Mouse (Mus musculus): ENCODE data around the gene 4930469K13Rik. TPM values are rescaled to one million over a fixed set of nuclear protein-coding genes. Genes with fewer than 3 reads are reported as not detected.
"Not testable (repeated sequence)": the region's sequence is repeated elsewhere in the genome, so short reads cannot be mapped to it uniquely, and the experiment has no call there.

Gene 4930469K13Rik
- not detected in 2 replicates for total RNA-seq (2015; ENCODE audit: low replicate concordance)
- total RNA-seq (2017; ENCODE audit: low replicate concordance): not detected in 2 replicates

DNA sequence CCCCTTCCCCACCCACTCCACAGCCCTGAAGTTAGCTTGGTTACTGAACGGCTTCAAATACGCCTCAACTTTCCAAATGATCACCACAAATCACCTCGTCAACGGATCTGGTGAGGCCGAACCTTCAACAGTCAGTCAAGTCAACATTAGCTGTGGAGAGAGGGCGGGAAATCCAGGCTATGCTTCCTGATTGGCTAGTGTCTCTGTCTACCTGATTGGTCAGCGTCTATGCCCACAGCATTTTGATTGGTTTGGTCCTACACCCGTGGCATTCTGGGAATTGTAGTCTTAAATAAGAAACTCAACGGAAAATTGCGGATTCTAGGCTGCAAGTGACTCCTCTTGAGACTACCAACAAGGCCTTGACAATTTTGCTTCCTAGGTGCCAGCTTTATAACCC, at the start of gene 4930469K13Rik:
Gene 4930469K13Rik, minus strand, starts transcription at position 133 of the 400 bp plus-strand sequence.
- no peak for ATAC-seq (replicated peaks; ENCODE audit: low FRiP score, poor library complexity, severe bottlenecking)

DNA sequence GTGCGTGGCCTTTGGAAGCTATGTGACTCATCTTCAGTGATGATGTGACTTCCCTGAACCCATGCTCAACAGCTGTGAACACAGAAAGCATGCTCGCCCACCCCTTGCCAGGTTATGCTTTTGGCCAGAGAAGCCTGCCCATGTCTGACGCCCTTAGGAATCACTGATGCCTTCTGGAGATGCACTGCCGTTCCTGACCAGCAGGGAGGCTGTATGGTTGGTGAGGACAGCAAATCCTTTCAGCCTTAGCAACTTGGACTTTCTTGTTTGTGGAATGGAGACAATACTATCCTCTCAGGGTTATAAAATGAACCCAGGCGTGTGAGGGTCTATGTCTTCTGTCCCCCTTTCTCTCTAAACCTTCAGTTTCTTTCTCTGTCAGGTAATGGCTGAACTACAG, 48.6 kb upstream of the 4930469K13Rik start:
- ATAC-seq (replicated peaks; ENCODE audit: low FRiP score, poor library complexity, severe bottlenecking): no peak

DNA sequence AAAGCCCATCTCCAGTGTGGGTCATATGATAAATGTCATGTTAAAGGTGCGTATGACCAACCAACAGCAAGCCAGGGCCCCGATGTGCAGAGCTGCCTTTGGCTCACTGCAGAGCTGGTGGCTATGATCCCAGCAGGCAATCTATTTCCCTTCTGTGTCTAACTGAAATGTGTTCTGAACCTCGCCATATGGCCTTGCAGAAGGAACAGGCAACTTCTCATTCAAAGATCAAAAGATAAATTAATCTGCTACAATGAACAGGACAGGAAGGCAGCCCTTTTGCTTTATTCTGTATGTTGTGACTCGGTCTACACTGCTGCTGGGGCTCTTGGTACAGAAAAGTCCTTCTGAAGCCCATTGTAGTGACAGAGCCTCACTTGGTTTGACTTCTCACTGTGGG, 46.1 kb upstream of the 4930469K13Rik start:
- no peak for ATAC-seq (replicated peaks; ENCODE audit: low FRiP score, poor library complexity, severe bottlenecking)

DNA sequence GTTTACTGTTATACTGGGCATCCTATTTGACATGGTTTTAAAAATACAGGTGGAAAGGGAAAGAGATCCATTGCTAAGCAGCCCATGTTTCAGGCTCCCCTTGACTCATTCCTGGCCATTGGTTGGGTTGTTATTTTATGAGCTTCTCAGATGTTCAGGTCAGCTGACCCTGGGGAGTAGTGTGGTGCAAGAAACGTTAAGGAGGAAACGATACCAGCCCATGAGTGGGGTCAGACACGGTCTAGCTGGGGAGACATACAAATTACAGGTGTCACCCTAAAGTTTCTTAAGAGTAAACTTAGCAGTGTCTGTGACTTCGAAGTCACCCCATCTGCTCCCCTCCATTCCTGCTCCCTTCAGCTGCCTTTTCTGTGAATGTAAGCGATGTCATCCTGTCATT, 45.6 kb upstream of the 4930469K13Rik start:
- ATAC-seq (replicated peaks; ENCODE audit: low FRiP score, poor library complexity, severe bottlenecking): no peak

DNA sequence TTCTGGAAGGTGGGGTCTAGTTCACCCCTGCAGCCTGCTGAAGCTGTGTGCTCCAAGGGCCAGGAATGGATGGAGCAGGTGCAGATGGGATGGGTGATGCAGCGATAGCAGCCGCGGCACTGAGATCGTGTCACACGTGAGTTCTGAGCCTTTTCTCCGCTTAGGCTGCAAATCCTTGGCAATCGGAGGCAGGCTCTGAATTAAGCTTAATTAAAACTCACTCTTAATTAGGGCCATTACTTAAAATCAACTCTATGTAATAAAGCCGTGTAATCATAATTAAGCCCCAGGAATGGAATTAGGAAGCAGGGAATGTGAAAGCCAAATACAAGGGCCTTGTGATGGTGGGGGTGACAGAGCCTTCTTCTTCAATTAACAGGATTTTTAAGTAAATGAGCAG, 40.9 kb upstream of the 4930469K13Rik start:
- no peak for ATAC-seq (replicated peaks; ENCODE audit: low FRiP score, poor library complexity, severe bottlenecking)

DNA sequence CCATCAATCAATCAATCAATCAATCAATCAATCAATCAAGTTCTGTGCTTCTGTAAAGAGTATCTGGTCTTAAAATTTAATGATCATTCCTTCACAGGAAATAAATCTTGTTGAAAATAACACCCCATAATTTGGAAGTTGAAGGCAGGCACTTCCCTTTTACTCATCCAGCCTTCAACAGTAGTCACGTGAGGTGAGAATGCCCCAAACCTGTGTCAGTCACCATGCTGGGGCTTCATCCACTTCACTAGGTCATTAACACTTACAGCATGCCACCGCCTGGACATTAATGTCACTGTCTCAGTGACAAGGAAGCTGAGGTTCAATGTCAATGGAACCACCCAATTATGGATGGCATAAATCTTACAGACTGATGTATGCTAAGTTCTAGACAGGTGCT, 30.1 kb upstream of the 4930469K13Rik start:
- no peak for ATAC-seq (replicated peaks; ENCODE audit: low FRiP score, poor library complexity, severe bottlenecking)

DNA sequence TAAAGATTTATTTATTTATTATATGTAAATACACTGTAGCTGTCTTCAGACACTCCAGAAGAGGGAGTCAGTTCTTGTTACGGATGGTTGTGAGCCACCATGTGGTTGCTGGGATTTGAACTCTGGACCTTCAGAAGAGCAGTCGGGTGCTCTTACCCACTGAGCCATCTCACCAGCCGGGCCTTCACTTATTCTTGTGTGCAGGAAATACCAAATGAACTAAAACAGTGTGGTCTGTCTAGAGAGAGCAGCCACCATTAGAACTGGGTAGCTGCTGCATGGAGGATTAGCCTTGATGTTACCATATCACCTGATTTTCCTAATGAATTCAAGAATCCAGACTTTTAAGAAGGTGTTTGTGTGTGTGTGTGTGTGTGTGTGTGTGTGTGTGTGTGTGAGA, 27.4 kb upstream of the 4930469K13Rik start:
- ATAC-seq (replicated peaks; ENCODE audit: low FRiP score, poor library complexity, severe bottlenecking): not testable (repeated sequence)

DNA sequence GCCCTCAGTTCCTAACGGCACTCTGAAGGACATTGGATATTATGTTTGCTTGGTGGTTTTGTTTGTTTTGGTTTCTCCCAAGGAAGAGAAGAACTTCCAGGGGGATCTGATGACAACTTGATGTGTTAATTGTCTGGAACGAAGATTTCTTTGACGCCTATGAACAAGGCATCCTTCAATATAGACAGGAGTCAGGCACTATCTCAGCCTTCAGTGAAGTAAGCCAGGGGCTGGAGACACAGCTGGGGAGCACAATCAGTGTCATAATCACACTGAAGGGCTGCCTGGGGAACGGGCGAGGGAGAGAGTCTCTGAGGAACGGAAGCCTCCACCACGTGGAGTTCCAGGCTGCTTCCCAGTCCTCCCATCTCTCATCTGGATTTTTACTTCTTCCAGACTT, 26.5 kb upstream of the 4930469K13Rik start:
- no peak for ATAC-seq (replicated peaks; ENCODE audit: low FRiP score, poor library complexity, severe bottlenecking)

DNA sequence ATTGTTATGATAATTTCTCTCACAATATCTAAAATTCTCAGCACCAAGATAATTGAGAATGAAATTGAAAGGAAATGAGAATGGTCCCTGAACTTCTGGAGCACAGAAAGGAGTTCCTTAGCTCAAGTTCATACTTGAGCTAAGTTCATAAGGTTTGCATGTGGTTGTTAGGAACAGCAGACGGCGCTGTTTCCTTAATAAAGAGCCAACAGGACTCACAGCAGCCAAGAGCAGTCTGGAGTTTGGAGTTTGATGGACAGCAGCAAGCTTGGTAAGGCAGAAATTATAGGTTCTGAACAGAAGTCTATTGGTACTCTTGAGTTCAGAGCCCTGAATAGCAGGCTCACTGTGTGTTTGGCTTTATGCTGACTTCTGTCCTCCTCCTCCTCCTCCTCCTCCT, 24.8 kb upstream of the 4930469K13Rik start:
- ATAC-seq (replicated peaks; ENCODE audit: low FRiP score, poor library complexity, severe bottlenecking): no peak

DNA sequence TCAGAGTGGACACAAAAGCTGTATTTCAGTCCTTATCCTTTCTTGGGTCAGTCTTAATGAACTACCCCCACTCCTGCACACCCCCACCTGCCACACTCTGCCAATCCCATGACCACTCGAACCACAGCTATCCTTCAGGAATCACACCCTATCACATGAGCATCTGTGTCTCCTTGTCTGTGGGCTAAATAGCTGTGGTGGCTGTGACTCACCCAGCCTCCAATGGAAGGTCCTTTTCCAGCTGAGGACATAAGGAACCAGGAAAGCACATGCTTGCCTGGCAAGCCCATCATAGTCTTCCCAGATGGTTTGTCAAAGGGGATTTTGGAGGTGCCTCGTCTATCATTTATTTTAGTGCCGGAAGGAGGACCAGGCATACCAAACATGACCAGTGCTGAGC, 20.0 kb upstream of the 4930469K13Rik start:
- ATAC-seq (replicated peaks; ENCODE audit: low FRiP score, poor library complexity, severe bottlenecking): no peak

DNA sequence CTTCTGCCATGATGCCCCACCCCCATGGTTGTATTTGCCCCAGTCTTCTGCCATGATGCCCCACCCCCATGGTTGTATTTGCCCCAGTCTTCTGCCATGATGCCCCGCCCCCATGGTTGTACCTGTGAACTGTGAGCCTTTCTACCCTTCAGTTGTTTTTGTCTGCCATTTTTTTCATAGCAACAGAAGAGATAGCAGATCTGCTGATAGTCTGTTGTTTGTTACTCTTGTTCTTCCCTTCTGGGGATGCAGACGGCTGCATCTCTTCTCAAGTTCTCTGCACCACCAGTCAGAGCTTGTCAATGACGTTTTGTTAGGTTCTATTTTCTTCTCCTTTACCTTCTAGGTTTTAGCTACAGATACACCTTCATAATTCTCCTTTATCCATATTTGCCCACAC, 19.2 kb upstream of the 4930469K13Rik start:
- ATAC-seq (replicated peaks; ENCODE audit: low FRiP score, poor library complexity, severe bottlenecking): no peak

DNA sequence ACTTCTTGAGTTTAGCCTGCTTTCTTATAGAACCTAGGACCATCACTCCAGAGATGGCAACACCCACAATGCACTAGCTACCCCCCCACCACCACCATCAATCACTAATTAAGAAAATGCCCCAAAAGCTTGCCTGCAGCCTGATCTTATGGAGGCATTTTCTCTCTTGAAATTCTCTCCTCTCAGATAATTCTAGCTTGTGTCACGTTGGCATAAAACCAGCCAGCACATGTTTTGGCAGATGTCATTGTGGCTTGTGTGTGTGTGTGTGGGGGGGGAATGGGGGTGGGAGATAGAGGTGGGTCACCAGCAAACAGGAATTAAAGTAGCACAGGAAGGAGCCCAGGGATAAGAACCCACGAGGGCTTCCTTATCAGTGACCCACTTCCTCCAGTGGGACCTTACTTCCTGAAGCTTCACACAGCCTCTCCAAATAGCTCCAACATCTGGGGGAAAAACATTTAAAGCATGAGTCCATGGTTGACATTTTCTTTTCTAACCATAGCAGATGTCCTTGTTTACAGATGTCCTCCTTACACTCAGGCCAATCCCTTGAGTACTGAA, 18.3 kb upstream of the 4930469K13Rik start:
- ATAC-seq (replicated peaks; ENCODE audit: low FRiP score, poor library complexity, severe bottlenecking): no peak

DNA sequence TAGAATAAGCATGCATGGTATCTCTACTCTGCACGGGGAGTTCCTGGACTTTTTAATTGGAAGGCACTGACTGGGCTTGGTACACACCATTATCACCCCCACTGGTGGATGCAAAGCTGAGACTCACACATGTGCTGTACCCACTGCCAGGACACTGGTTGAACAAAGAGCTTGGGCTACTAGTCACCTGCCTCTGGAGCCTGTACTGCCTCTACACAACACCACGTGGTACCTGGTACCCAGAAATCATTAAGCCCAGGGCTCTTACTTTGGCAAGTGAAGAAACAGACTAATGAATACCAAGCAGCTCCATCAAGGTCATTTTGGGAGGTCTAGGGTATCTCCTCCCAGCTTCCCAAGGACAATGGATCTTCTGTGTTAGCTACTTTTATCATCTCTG, 15.4 kb upstream of the 4930469K13Rik start:
- no peak for ATAC-seq (replicated peaks; ENCODE audit: low FRiP score, poor library complexity, severe bottlenecking)

DNA sequence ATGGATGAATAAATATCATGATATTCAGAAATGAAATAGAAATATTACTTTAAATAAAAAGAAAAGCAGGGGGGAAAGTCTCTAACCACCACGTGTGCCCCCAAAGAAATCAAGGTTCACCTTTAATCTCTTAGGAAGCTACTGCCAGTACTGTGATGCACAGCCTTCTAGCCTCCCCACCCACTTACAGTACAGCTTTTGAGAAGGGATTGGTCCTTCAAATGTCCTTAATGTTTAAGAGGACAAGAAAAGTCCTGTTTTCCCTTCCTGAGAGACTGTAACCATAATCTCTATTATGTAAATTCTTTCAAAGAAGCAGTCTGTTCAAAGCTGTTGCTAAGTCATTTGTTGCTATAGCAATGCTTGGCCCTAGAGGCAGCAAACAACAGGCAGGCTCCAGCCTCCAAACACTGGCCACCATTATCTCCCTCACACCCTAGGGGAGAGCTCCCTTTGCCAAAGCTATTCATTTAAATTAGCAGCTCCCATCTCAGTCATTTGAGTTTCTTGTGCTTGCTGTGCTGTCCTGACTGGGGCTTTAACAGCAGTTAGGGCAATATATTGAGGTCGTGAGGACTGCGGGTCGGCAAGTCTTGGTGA, 14.5 kb upstream of the 4930469K13Rik start:
- no peak for ATAC-seq (replicated peaks; ENCODE audit: low FRiP score, poor library complexity, severe bottlenecking)

DNA sequence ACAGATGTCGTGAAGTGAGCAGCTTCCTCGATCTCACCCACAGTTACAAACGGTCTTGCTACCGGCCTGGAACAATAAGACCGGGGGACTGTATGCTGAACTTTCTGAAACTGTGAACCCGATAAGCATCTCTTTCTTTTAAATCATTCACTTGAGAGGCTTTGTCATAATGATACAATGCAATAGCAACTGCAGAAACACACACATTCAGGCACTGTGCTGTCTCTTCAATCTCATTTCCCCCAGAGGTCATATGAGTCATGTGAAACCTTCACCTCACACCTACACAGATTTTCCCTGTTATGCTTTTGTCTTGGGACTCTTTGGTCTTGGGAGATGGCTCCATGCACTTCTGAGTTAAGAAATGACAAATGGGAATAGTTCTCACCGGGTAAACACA, 13.6 kb upstream of the 4930469K13Rik start:
- ATAC-seq (replicated peaks; ENCODE audit: low FRiP score, poor library complexity, severe bottlenecking): no peak

DNA sequence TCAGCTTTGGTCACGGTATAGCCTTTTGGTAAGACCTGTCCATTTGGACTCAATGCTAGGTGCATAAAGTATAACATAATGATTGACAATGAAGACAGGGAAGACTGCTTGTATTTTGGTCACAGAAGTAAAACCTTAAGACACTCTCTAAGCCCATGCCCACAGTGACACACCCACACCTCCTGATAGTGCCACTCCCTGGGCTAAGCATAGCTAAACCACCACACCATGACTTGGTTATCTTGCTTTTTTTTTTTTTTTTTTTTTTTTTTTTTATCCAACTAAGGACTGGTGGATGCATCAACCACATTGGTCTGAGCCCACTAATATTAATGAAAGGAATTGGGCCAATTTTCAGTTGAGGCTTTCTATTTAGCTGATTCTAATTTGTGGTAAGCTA, 10.9 kb upstream of the 4930469K13Rik start:
- ATAC-seq (replicated peaks; ENCODE audit: low FRiP score, poor library complexity, severe bottlenecking): no peak

DNA sequence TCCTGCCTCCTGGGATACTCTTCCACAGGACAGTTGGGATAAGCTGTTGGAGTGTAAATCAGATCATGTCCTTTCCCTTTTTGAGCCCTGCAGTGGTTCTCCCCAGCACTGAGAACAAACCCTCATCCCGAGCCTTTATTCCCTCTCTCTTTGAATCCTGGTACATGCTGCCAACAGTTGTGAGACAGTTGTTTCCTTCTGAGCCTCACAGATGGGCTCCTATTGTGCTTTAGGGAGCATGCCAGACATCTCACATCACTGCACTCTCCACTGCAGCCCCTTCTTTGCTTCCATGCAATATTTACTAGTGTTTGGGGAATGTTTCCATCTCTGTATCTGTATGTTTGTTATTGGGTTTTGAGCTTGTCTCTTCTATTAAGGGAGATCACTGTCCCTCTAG, 6.6 kb upstream of the 4930469K13Rik start:
- ATAC-seq (replicated peaks; ENCODE audit: low FRiP score, poor library complexity, severe bottlenecking): no peak

DNA sequence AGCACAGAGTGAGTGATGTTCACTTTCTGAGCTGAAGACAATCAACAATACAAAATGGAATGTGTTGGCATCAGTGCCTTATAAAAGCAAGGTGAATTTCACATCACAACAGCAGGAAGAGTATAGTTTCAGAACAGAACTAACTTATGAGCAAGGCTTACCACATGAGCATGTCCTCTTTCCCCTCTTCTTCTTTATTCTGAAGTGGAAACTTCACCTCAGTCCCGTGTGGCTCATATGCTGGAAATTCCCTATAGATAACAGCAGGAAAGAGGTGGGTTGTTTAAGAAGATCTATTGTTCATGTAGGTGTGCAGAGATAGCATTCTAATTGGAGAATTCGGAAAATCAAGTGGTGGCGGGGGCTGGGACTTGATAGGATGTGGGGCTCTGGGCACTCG, 3.5 kb upstream of the 4930469K13Rik start:
- ATAC-seq (replicated peaks; ENCODE audit: low FRiP score, poor library complexity, severe bottlenecking): no peak

DNA sequence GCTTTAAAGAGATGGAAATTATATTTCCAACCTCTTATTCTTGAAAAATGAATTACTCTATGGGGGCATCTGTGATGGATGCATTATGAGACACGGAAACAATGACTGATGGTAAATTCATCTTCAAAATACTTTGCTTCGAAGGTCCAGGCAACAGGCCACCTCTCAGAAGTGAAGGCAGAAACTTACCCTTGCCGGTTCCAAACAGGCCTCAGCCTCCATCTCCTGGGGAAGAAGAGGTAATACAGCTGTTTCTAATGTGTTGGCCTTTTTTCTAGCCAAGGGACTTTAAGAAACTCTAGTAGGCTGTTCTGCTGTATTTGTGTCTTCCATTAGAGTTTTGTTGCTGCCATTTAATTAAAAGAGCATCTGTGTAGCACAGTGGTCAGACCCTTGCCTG, 11.3 kb downstream of the 4930469K13Rik start:
- ATAC-seq (replicated peaks; ENCODE audit: low FRiP score, poor library complexity, severe bottlenecking): no peak

DNA sequence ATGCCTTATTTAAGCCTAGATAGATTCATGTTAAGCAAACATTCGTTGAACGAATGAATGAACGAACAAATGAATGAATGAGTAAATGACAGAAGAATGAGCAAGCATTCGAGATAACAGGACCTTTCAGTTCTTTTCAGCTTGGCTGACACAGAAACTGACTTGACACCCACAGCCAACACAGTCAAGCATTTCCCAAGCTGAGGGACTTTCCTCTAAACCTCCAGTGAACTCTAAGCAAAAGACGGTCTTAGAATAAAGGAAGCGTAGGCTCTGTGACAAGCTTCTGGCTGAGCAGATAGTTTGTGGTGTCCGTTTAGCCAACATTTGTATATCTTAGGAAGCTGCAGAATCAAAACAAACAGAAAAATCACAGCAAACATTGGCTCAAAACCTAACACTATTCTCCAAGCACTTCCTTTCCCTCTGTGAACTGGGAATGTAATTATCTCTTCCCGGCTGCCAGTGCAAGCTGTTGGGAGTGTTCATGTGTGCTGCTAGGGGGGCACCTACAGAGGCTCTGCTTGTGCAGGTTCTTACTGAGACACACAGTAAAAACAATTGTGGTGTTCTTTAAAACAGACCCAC, 12.1 kb downstream of the 4930469K13Rik start:
- no peak for ATAC-seq (replicated peaks; ENCODE audit: low FRiP score, poor library complexity, severe bottlenecking)

DNA sequence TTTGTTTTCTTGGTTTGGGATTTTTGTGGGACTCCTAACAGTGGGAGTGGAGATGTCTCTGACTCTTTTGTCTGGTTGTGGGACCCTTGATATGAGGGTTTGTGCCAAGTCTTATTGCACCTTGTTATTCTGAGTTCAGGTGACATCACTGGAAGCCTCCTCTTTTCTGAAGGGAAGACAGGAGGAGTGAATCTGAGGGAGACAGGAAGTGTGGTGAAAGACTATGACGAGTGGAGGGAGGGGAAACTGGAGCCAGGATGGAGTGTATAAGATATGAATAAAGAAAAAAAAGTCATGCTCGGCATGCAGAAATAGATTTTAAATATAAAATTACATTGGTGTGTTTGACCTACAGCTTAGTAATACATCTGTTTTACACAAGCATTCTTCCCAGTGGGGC, 13.7 kb downstream of the 4930469K13Rik start:
- ATAC-seq (replicated peaks; ENCODE audit: low FRiP score, poor library complexity, severe bottlenecking): no peak

DNA sequence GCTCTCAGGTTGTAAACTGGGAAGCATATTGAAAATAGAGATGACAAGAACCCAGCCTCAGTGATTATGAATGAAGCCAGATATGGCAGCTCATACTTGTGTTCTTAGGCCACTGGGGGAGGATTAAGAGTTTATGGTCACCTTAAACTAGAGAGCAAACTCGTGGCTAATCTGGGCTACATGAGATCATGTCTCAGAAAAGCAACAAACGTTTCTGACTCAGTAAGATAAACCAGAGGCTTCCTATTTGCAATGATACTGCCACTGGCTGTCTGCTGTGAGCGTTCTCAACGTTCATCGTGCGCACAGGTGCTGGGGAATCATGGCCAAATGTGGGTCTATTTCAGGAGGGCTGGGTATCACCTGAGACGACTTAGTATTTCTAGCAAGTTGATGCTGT, 14.6 kb downstream of the 4930469K13Rik start:
- ATAC-seq (replicated peaks; ENCODE audit: low FRiP score, poor library complexity, severe bottlenecking): no peak
